Mouse (Mus musculus) E14TG2a.4 (cell line): Measurements from ENCODE around the gene Dcaf15.

Experiments
- CTCF ChIP-seq: conservative IDR thresholded peaks from 2 replicates; pipeline ENCODE4 v1.5.1; 2014; ENCODE audit warnings: low read length
- NANOG ChIP-seq: IDR thresholded peaks from 2 replicates; pipeline ENCODE4 v1.6.1; 2014; ENCODE audit warnings: borderline replicate concordance, low read length, mixed read lengths
- POU5F1 ChIP-seq: IDR thresholded peaks from 2 replicates; pipeline ENCODE4 v1.6.1; 2014; ENCODE audit warnings: low read length, borderline replicate concordance

GRCm38 (mm10) chr8:84084341-84085115 is 20.0 kb downstream of the Dcaf15 start:
- no peak for TF ChIP-seq CTCF
- TF ChIP-seq POU5F1, result no peak
- no peak for TF ChIP-seq NANOG
